ENCODE assay signal across 8 mouse cellular contexts in the genomic region with DNA sequence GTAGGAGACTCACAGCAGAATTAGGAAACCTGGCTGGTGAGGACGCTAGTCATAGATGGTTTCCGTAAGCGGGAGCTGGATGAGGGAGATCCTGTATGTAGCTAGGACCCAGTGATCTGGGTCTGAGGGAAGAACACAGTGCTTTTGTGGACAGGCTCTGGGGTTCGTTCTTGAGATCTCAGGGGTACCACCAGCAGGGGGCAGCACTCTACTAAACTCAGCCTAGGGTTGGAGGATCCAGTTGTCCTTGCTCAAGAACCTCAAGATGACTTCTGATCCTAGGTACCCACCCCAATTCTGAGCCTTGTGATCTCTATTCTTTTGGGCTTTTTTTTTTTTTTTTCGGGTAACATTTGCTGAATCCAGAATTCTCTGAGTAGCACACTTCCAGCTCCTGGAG.
DNase-seq lines count a peak whose midpoint lies in the region; ATAC-seq and TF ChIP-seq lines count a peak whose summit lies in the region.

No protein-coding gene starts in this region.

- 80% methylated on average over 5 of the region's 5 CpGs for WGBS in kidney, postnatal 0 days
- WGBS in liver, postnatal 0 days (ENCODE audit: insufficient replicate concordance): 58% methylated on average over 5 of the region's 5 CpGs
- WGBS in midbrain, embryonic 15.5 days: 86% methylated on average over 5 of the region's 5 CpGs

- no peak for TF ChIP-seq POLR2A in cortical plate, adult 2 months (IDR thresholded peaks at IDR 0.05; ENCODE audit: extremely low read depth, insufficient read depth, low read length)

- no peaks in the 10 kb centered on the region for H3K9me3 ChIP-seq in kidney, postnatal 0 days (replicated peaks; ENCODE audit: low read length)
- no peaks in the 10 kb centered on the region for H3K9me3 ChIP-seq in liver, postnatal 0 days (ENCODE audit: low read length)
- no peaks in the 10 kb centered on the region for H3K9me3 ChIP-seq in midbrain, embryonic 15.5 days

- no peak overlapping the region for H3K4me2 ChIP-seq in kidney, postnatal 0 days (ENCODE audit: low read length)
- no peak overlapping the region for H3K4me2 ChIP-seq in liver, postnatal 0 days (ENCODE audit: low read depth, low read length)
- no peak overlapping the region for H3K4me2 ChIP-seq in midbrain, embryonic 15.5 days

- no peak for ATAC-seq in kidney, postnatal 0 days (replicated peaks; ENCODE audit: low FRiP score, low read depth)
- ATAC-seq in liver, postnatal 0 days: no peak
- no peak for ATAC-seq in midbrain, embryonic 15.5 days (replicated peaks)

- no peak overlapping the region for H3K27ac ChIP-seq in cortical plate, adult 2 months (ENCODE audit: insufficient read depth, low read length)
- H3K27ac ChIP-seq in kidney, postnatal 0 days: no peak overlapping the region
- H3K27ac ChIP-seq in liver, postnatal 0 days (ENCODE audit: low read depth): no peak overlapping the region
- H3K27ac ChIP-seq in midbrain, embryonic 15.5 days: no peak overlapping the region

- no peak overlapping the region for H3K9ac ChIP-seq in kidney, postnatal 0 days (ENCODE audit: low read depth, low read length)
- no peak overlapping the region for H3K9ac ChIP-seq in liver, postnatal 0 days (replicated peaks)
- H3K9ac ChIP-seq in midbrain, embryonic 15.5 days: no peak overlapping the region

- peaks cover 5% of the 10 kb centered on the region for H3K4me1 ChIP-seq in cortical plate, adult 2 months (ENCODE audit: control insufficient read depth, insufficient read depth, low read length)
- H3K4me1 ChIP-seq in kidney, postnatal 0 days (replicated peaks; ENCODE audit: insufficient read depth, low read length): no peaks in the 10 kb centered on the region
- H3K4me1 ChIP-seq in liver, postnatal 0 days (ENCODE audit: insufficient read depth): no peaks in the 10 kb centered on the region
- peaks cover 8% of the 10 kb centered on the region; the same call in 1 of the 2 replicates for H3K4me1 ChIP-seq in midbrain, embryonic 15.5 days

- no peak overlapping the region for H3K4me3 ChIP-seq in cortical plate, adult 2 months (ENCODE audit: insufficient read depth, low read length)
- no peak overlapping the region for H3K4me3 ChIP-seq in kidney, postnatal 0 days (replicated peaks; ENCODE audit: low read depth, low read length)
- H3K4me3 ChIP-seq in liver, postnatal 0 days (ENCODE audit: low read depth, low read length): no peak overlapping the region
- H3K4me3 ChIP-seq in midbrain, embryonic 15.5 days: no peak overlapping the region

- no peaks in the 10 kb centered on the region for H3K36me3 ChIP-seq in kidney, postnatal 0 days (ENCODE audit: insufficient read depth, low read length)
- no peaks in the 10 kb centered on the region for H3K36me3 ChIP-seq in liver, postnatal 0 days (replicated peaks; ENCODE audit: insufficient read depth, low read length)
- no peaks in the 10 kb centered on the region for H3K36me3 ChIP-seq in midbrain, embryonic 15.5 days (replicated peaks)

- peak; percentile 58 for DNase-seq in right cerebral cortex, adult 18-20 months
- DNase-seq in right cerebral cortex, postnatal 36 days (ENCODE audit: low spot score in 2 of 2): no peak
- peak; percentile 36 for DNase-seq in adrenal gland, adult 8-10 months
- DNase-seq in kidney, postnatal 0 days (ENCODE audit: low spot score): no peak
- DNase-seq in liver, postnatal 0 days: peak; percentile 59
- peak; percentile 39 to 84 for DNase-seq in spleen, postnatal 4 days (ENCODE audit: low spot score in 2 of 2)

- no peaks in the 10 kb centered on the region for H3K27me3 ChIP-seq in kidney, postnatal 0 days (ENCODE audit: insufficient read depth, low read length)
- H3K27me3 ChIP-seq in liver, postnatal 0 days (ENCODE audit: insufficient read depth, low read length): no peaks in the 10 kb centered on the region
- H3K27me3 ChIP-seq in midbrain, embryonic 15.5 days (replicated peaks): 0 out of 2 replicates have a peak, but pooled peaks cover 3% of the 10 kb centered on the region

- peak; percentile 39; the same call in 1 of the 2 replicates for TF ChIP-seq CTCF in cortical plate, adult 2 months (IDR thresholded peaks at IDR 0.05; ENCODE audit: extremely low read depth, insufficient read depth, low read length)
- peak; percentile 66 for TF ChIP-seq CTCF in kidney, postnatal 0 days (IDR thresholded peaks at IDR 0.05; ENCODE audit: low read depth)
- TF ChIP-seq CTCF in liver, postnatal 0 days (IDR thresholded peaks at IDR 0.05; ENCODE audit: low read depth): peak; percentile 59

- no peak for TF ChIP-seq EP300 in liver, postnatal 0 days (IDR thresholded peaks at IDR 0.05; ENCODE audit: low read depth)

Comparison
In these comparisons a context has a peak if more than half of its experiments do, and no peak if none do; other contexts are left out.
1. DNase-seq: peak in right cerebral cortex, adult 18-20 months (single experiment), adrenal gland, adult 8-10 months (single experiment), liver, postnatal 0 days (single experiment) and spleen, postnatal 4 days (2 of 2); none in right cerebral cortex, postnatal 36 days (0 of 2) and kidney, postnatal 0 days (single experiment).
2. Peak in every context shown above with its lines, with median percentiles within 50 percentile points of each other: CTCF ChIP-seq.